Mouse (Mus musculus) liver, adult 2 months (tissue): ENCODE measurements around the gene Fen1.
A peak's percentile ranks its signal among the peaks of the same experiment; 100 is the strongest.

Experiments used
- CTCF ChIP-seq: fragments of 200-500 bp; IDR thresholded peaks from 2 replicates; pipeline ENCODE4 v1.5.1; 2011; ENCODE audit warnings: low read depth, low read length, control low read depth
- POLR2A ChIP-seq: fragments of 200-500 bp; IDR thresholded peaks from 2 replicates; pipeline ENCODE4 v1.6.1; 2011; ENCODE audit warnings: low read length, control low read depth; ENCODE audit not compliant: insufficient read depth; ENCODE audit errors: extremely low read depth

DNA sequence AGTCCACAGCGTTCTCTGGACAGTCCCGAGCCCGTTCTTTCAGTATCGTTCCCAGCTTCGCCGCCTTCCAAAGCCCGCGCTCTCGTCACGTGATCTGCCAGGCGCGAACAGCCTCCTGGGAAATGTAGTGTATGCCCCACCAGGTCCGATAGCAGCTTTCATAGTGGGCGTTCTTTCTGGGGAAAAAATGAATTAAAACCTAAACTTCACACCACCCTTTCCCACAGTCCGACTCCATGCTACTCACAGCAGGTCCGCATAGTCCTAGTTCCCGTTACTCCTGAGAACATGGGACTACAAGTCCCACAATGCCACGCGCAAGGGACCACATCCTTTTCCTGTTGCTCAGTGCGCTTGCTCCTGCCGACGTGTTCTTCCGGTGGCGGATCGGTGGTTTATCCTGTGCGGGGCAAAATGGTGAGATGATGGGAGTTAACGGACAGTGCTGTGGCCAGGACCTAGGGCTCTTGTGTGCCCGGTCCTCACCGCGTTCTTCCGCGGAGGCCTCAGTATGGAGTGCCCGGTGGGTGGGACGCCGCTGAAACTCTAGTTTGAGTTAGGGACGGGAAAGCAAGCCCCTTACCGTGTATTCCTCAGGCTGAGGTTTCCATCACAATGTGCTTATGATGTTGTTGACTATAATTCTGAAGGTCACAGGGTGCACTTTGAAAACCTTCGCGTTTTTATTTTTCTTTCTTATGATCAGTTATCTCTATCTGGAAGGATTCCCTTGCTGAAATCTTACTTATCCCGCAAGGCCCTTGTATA is at the start of gene Fen1, which contains the start of gene Tmem258:
- no peak for TF ChIP-seq CTCF
- TF ChIP-seq POLR2A: peak; percentile 61; the same call in 1 of the 2 replicates
